Mouse (Mus musculus) midbrain, embryonic 11.5 days (tissue): ENCODE data around the gene Coq5. TPM values are rescaled to one million over a fixed set of nuclear protein-coding genes. Genes with fewer than 3 reads are reported as not detected.
A peak's percentile ranks its signal among the peaks of the same experiment; 100 is the strongest.

ENCODE experiments used
- ATAC-seq: fragments of 200-750 bp; cut with Nextera tagmentation; 2 replicates; pipeline ENCODE4 v1.8.0; 2017; ENCODE audit warnings: moderate TSS enrichment, moderate library complexity; ENCODE audit not compliant: low FRiP score
- DNase-seq: peaks from one replicate; pipeline ENCODE4 v3.0.0; 2015; ENCODE audit warnings: low spot score; ENCODE audit errors: missing footprints
- H3K27ac ChIP-seq: fragments of 300-500 bp; sonication (generic); 2 replicates; pipeline ENCODE4 v1.5.1; 2014; ENCODE audit warnings: low read depth, low read length
- H3K27me3 ChIP-seq: fragments of 300-500 bp; sonication (generic); 2 replicates; pipeline ENCODE4 v1.6.1; 2014; ENCODE audit warnings: mild to moderate bottlenecking, low read length, moderate library complexity, mixed read lengths; ENCODE audit not compliant: control insufficient read depth, insufficient read depth
- H3K36me3 ChIP-seq: fragments of 300-500 bp; sonication (generic); 2 replicates; pipeline ENCODE4 v1.6.1; 2014; ENCODE audit warnings: mild to moderate bottlenecking, low read length, moderate library complexity, mixed read lengths; ENCODE audit not compliant: control insufficient read depth, insufficient read depth
- H3K4me1 ChIP-seq: fragments of 300-500 bp; sonication (generic); 2 replicates; pipeline ENCODE4 v1.6.1; 2014; ENCODE audit warnings: low read length; ENCODE audit not compliant: control insufficient read depth, insufficient read depth
- H3K4me2 ChIP-seq: fragments of 300-500 bp; sonication (generic); 2 replicates; pipeline ENCODE4 v1.6.1; 2014; ENCODE audit warnings: mild to moderate bottlenecking, moderate library complexity
- H3K4me3 ChIP-seq: fragments of 300-500 bp; sonication (generic); 2 replicates; pipeline ENCODE4 v1.5.1; 2014; ENCODE audit warnings: low read depth, low read length
- H3K9ac ChIP-seq: fragments of 300-500 bp; sonication (generic); 2 replicates; pipeline ENCODE4 v1.6.1; 2014; ENCODE audit warnings: low read length
- H3K9me3 ChIP-seq: fragments of 300-500 bp; sonication (generic); 2 replicates; pipeline ENCODE4 v1.6.1; 2016; ENCODE audit warnings: low read length; ENCODE audit not compliant: control insufficient read depth
- WGBS: fragments of 180-500 bp; shearing (Covaris S2); extraction: QIAGEN DNeasy Blood & Tissue Kit; methylation state at CpG from one replicate; pipeline ENCODE4 v1.1.7; 2014; 5-methylcytosine and 5-hydroxymethylcytosine counted together
- polyA plus RNA-seq: library from polyadenylated mRNA; unstranded; fragments of >200 nt; fragmentation: Nextera tagmentation; extraction: Ambion mirVana; gene quantifications from 2 replicates; pipeline ENCODE4 v1.2.1, GENCODE M21; 2014

Gene Coq5
- polyA plus RNA-seq, 1 experiment from 2014 or later, result 59.1 TPM

- Histone ChIP-seq H3K36me3 (peaks cover 36% of the 10 kb centered on the region), H3K9me3 (no peaks in the 10 kb centered on the region), H3K27me3 (no peaks in the 10 kb centered on the region), H3K9ac (no peak overlapping the region), H3K4me3 (no peak overlapping the region), H3K27ac (no peak overlapping the region), H3K4me1 (peaks cover 10% of the 10 kb centered on the region), H3K4me2 (no peak overlapping the region)
- WGBS, result 87% methylated on average over 3 of the region's 3 CpGs
- no peak for DNase-seq
- ATAC-seq, result no peak
Observed at GRCm38 (mm10) chr5:115333626-115334025, 54.2 kb downstream of the Coq5 start.

- 38% methylated on average over 7 of the region's 7 CpGs for WGBS
- H3K36me3 ChIP-seq, result peaks cover 24% of the 10 kb centered on the region
Observed at GRCm38 (mm10) chr5:115340007-115340406, 60.5 kb downstream of the Coq5 start.

GRCm38 (mm10) chr5:115340577-115341313 is 61.3 kb downstream of the Coq5 start, which contains the start of the genes Gatc and Triap1:
Gene Gatc (minus strand): TSS chr5:115341178.
Gene Triap1 (plus strand): TSS chr5:115341225.
- peak; percentile 91 for ATAC-seq
- no peaks in the 10 kb centered on the region for H3K27me3 ChIP-seq
- H3K4me2 ChIP-seq, result peak within 1 kb of the TSS; percentile 78
- peak within 1 kb of the TSS; percentile 94 for H3K9ac ChIP-seq
- peaks cover 11% of the 10 kb centered on the region; the same call in 1 of the 2 replicates for H3K4me1 ChIP-seq
- peaks cover 22% of the 10 kb centered on the region for H3K36me3 ChIP-seq
- DNase-seq, result peak; percentile 100
- H3K27ac ChIP-seq, result peak within 1 kb of the TSS; percentile 78
- peak within 1 kb of the TSS; percentile 79 for H3K4me3 ChIP-seq
- WGBS, result under 1% methylated on average over 62 of the region's 62 CpGs
- H3K9me3 ChIP-seq, result no peaks in the 10 kb centered on the region

More at GRCm38 (mm10) chr5:115340007-115340406, 60.5 kb downstream of the Coq5 start:
- DNase-seq, result peak; percentile 88
- H3K9ac ChIP-seq, result peak overlapping the region; percentile 41; the same call in 1 of the 2 replicates
- no peaks in the 10 kb centered on the region for H3K27me3 ChIP-seq
- no peak overlapping the region for H3K27ac ChIP-seq
- peaks cover 11% of the 10 kb centered on the region; the same call in 1 of the 2 replicates for H3K4me1 ChIP-seq
- no peak for ATAC-seq
- peak overlapping the region; percentile 79; the same call in 1 of the 2 replicates for H3K4me3 ChIP-seq
- H3K4me2 ChIP-seq, result peak overlapping the region; percentile 78
- H3K9me3 ChIP-seq, result no peaks in the 10 kb centered on the region

GRCm38 (mm10) chr5:115341314-115342165 is 62.1 kb downstream of the Coq5 start:
- 0 out of 2 replicates have a peak, but pooled peaks have one; percentile 8 for ATAC-seq
- peaks cover 11% of the 10 kb centered on the region; the same call in 1 of the 2 replicates for H3K4me1 ChIP-seq

More at GRCm38 (mm10) chr5:115341314-115342165, 62.1 kb downstream of the Coq5 start:
- H3K4me3 ChIP-seq, result peak overlapping the region; percentile 79
- H3K4me2 ChIP-seq, result peak overlapping the region; percentile 78
- no peaks in the 10 kb centered on the region for H3K27me3 ChIP-seq
- DNase-seq, result no peak
- peaks cover 22% of the 10 kb centered on the region for H3K36me3 ChIP-seq
- 13% methylated on average over 36 of the region's 36 CpGs for WGBS
- H3K9me3 ChIP-seq, result no peaks in the 10 kb centered on the region
- H3K27ac ChIP-seq, result peak overlapping the region; percentile 78; the same call in 1 of the 2 replicates
- H3K9ac ChIP-seq, result peak overlapping the region; percentile 94

Other genes starting within 250 kb of the Coq5 start
- gene Gm10401, start 181.4 kb upstream of the Coq5 start, polyA plus RNA-seq, result 23.2 and 26.6 TPM in 2 replicates
- gene Acads, start 160.3 kb upstream of the Coq5 start, polyA plus RNA-seq, result 21.6 and 23.5 TPM in 2 replicates
- 55.1 and 64.6 TPM in 2 replicates for gene Unc119b, start 144.7 kb upstream of the Coq5 start, polyA plus RNA-seq
- gene Mlec, start 121.5 kb upstream of the Coq5 start, polyA plus RNA-seq, result 30.0 and 37.3 TPM in 2 replicates
- gene Cabp1, start 85.3 kb upstream of the Coq5 start, polyA plus RNA-seq, result 1.1 and 2.3 TPM in 2 replicates
- gene Pop5, start 43.8 kb upstream of the Coq5 start, polyA plus RNA-seq, result 91.0 and 98.7 TPM in 2 replicates
- gene Rnf10, start 6.8 kb upstream of the Coq5 start, polyA plus RNA-seq, result 84.6 and 85.0 TPM in 2 replicates
- 1,577 and 1,606 TPM in 2 replicates for gene Dynll1, start 21.3 kb downstream of the Coq5 start, polyA plus RNA-seq
- 362 and 376 TPM in 2 replicates for gene Srsf9, start 47.5 kb downstream of the Coq5 start, polyA plus RNA-seq
- gene Gatc, start 61.5 kb downstream of the Coq5 start, polyA plus RNA-seq, result 43.5 and 46.8 TPM in 2 replicates
- 57.7 and 64.7 TPM in 2 replicates for gene Triap1, start 61.6 kb downstream of the Coq5 start, polyA plus RNA-seq
- 745 and 840 TPM in 2 replicates for gene Cox6a1, start 69.3 kb downstream of the Coq5 start, polyA plus RNA-seq
- gene Msi1, start 149.9 kb downstream of the Coq5 start, polyA plus RNA-seq, result 199 and 227 TPM in 2 replicates
- gene Pla2g1b, start 186.6 kb downstream of the Coq5 start, polyA plus RNA-seq, result not detected in 2 replicates
- 16.2 and 18.9 TPM in 2 replicates for gene Sirt4, start 205.1 kb downstream of the Coq5 start, polyA plus RNA-seq
- gene Pxn, start 227.0 kb downstream of the Coq5 start, polyA plus RNA-seq, result 7.3 and 7.7 TPM in 2 replicates